Mouse (Mus musculus) midbrain, embryonic 12.5 days (tissue): ENCODE measurements around the gene Cdc42ep3. TPM values are rescaled to one million over a fixed set of nuclear protein-coding genes. Genes with fewer than 3 reads are reported as not detected.

Experiments
- ATAC-seq: fragments of 200-750 bp; cut with Nextera tagmentation; 2 replicates; pipeline ENCODE4 v1.8.0; 2017; ENCODE audit warnings: low read depth, moderate TSS enrichment, moderate library complexity; ENCODE audit not compliant: low FRiP score
- H3K27ac ChIP-seq: fragments of 300-500 bp; sonication (generic); replicated peaks from 2 replicates; pipeline ENCODE4 v1.5.1; 2016; ENCODE audit warnings: mild to moderate bottlenecking
- H3K27me3 ChIP-seq: fragments of 300-500 bp; sonication (generic); 2 replicates; pipeline ENCODE4 v1.6.1; 2016; ENCODE audit warnings: mild to moderate bottlenecking
- H3K36me3 ChIP-seq: fragments of 300-500 bp; sonication (generic); 2 replicates; pipeline ENCODE4 v1.6.1; 2016
- H3K4me1 ChIP-seq: fragments of 300-500 bp; sonication (generic); 2 replicates; pipeline ENCODE4 v1.6.1; 2016
- H3K4me2 ChIP-seq: fragments of 300-500 bp; sonication (generic); replicated peaks from 2 replicates; pipeline ENCODE4 v1.6.1; 2016; ENCODE audit warnings: mild to moderate bottlenecking, moderate library complexity
- H3K4me3 ChIP-seq: fragments of 300-500 bp; sonication (generic); 2 replicates; pipeline ENCODE4 v1.5.1; 2016; ENCODE audit warnings: mild to moderate bottlenecking
- H3K9ac ChIP-seq: fragments of 300-500 bp; sonication (generic); replicated peaks from 2 replicates; pipeline ENCODE4 v1.6.1; 2016; ENCODE audit warnings: mild to moderate bottlenecking, moderate library complexity
- H3K9me3 ChIP-seq: fragments of 300-500 bp; sonication (generic); 2 replicates; pipeline ENCODE4 v1.6.1; 2016; ENCODE audit warnings: mild to moderate bottlenecking
- WGBS: fragments of 180-500 bp; shearing (Covaris S2); methylation state at CpG from one replicate; pipeline ENCODE4 v1.1.7; 2016; 5-methylcytosine and 5-hydroxymethylcytosine counted together
- polyA plus RNA-seq: library from polyadenylated mRNA; unstranded; fragments of >200 nt; fragmentation: Nextera tagmentation; extraction: Ambion mirVana; gene quantifications from 2 replicates; pipeline ENCODE4 v1.2.1, GENCODE M21; 2016

The Cdc42ep3 gene
- polyA plus RNA-seq, 1 experiment from 2014 or later: 33.5 TPM

GRCm38 (mm10) chr17:79342639-79343333, 12.1 kb downstream of the Cdc42ep3 start:
- H3K27ac ChIP-seq: no peak overlapping the region
- no peak overlapping the region for H3K4me3 ChIP-seq
- no peaks in the 10 kb centered on the region for H3K9me3 ChIP-seq
- H3K9ac ChIP-seq: no peak overlapping the region
- no peak for ATAC-seq
- H3K36me3 ChIP-seq: no peaks in the 10 kb centered on the region
- H3K4me1 ChIP-seq: peaks cover 3% of the 10 kb centered on the region; the same call in 1 of the 2 replicates
- H3K4me2 ChIP-seq: no peak overlapping the region
- 44% methylated on average over 3 of the region's 3 CpGs for WGBS
- no peaks in the 10 kb centered on the region; the same call in 1 of the 2 replicates for H3K27me3 ChIP-seq

DNA sequence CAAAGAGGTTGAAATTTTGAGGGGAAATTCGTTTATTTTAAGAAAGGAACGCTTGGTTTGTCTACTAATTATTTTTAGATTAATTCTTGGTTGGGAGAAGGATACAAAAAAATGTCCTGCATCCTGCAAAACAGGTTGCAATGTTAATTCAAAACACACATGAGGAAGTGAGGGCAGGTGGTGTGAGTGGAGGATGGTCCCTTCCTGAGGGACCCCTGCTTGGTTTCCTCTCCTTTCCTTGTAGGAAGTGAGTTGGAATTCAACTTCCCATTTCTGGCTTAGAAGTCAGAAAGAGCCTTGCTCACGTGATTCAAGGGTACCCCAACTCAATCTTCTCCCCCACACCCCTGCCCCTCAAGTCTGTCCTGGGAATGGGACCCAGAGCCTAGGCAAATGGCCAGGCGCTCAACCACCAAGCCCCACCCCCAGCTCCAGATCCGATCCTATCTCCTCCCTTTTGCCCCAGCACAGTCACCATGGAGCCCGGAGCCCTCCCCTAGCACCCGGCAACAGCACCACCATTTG, 12.9 kb downstream of the Cdc42ep3 start:
- no peak for ATAC-seq
- Histone ChIP-seq H3K4me3 (no peak overlapping the region), H3K4me1 (peaks cover 3% of the 10 kb centered on the region; the same call in 1 of the 2 replicates), H3K27ac (no peak overlapping the region), H3K4me2 (no peak overlapping the region), H3K36me3 (no peaks in the 10 kb centered on the region), H3K9me3 (no peaks in the 10 kb centered on the region), H3K9ac (no peak overlapping the region), H3K27me3 (no peaks in the 10 kb centered on the region; the same call in 1 of the 2 replicates)
- 75% methylated on average over 7 of the region's 7 CpGs for WGBS

DNA sequence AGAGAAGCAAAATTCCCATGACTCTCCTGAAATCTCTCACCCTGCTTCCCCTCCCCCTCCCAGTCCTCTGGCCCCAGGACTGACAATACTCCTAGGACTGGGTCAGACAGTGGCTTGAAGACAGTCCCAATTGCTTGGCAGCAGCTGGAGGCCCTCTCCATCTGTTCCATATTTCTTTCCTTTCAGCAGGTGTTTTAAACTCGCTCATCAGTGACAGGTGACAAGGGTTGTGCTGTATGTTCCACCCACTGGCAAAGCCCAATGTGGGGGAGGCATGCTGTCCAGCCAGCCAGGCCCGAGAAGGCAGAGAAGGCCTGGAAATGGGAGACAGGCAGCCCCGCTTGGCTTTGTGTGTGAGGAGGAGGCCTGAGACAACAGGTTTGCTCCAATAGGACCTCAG, 17.4 kb downstream of the Cdc42ep3 start:
- no peaks in the 10 kb centered on the region for H3K9me3 ChIP-seq

DNA sequence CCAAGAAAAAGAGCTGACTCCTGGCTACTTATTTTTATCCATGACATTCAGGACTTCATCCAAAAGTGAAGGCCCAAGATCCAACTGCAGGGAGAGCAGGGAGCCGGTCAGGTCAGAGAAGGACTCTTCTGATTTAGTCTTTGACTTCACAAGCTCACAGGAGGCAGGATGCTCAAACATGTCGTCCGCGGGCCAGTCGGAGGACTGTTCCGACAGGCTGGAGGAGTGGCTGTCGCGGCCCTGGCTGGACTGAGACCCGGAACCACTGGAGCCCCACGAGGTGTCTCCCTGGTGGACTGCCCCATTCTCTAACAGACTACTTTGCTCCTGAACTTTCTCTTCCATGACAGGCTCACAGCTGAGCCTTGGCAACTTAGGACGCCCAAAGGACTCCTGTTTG, 20.2 kb downstream of the Cdc42ep3 start:
- H3K27ac ChIP-seq: no peak overlapping the region
- ATAC-seq: no peak
- H3K36me3 ChIP-seq: 0 out of 2 replicates have a peak, but pooled peaks cover 5% of the 10 kb centered on the region
- 92% methylated on average over 11 of the region's 11 CpGs for WGBS
- no peaks in the 10 kb centered on the region for H3K4me1 ChIP-seq
- H3K4me2 ChIP-seq: no peak overlapping the region
- H3K9me3 ChIP-seq: no peaks in the 10 kb centered on the region
- H3K4me3 ChIP-seq: no peak overlapping the region
- H3K27me3 ChIP-seq: no peaks in the 10 kb centered on the region
- H3K9ac ChIP-seq: no peak overlapping the region

More for the DNA sequence above, 17.4 kb downstream of the Cdc42ep3 start:
- H3K9ac ChIP-seq: no peak overlapping the region
- 0 out of 2 replicates have a peak, but pooled peaks cover under 1% of the 10 kb centered on the region for H3K4me1 ChIP-seq
- no peak overlapping the region for H3K4me2 ChIP-seq
- H3K36me3 ChIP-seq: 0 out of 2 replicates have a peak, but pooled peaks cover 5% of the 10 kb centered on the region
- H3K27me3 ChIP-seq: no peaks in the 10 kb centered on the region; the same call in 1 of the 2 replicates
- 78% methylated on average over 3 of the region's 3 CpGs for WGBS
- no peak overlapping the region for H3K4me3 ChIP-seq
- H3K27ac ChIP-seq: no peak overlapping the region
- ATAC-seq: no peak

- H3K9me3 ChIP-seq: no peaks in the 10 kb centered on the region
- no peak overlapping the region for H3K9ac ChIP-seq
- 0 out of 2 replicates have a peak, but pooled peaks cover 5% of the 10 kb centered on the region for H3K36me3 ChIP-seq
- H3K4me2 ChIP-seq: no peak overlapping the region
- no peak for ATAC-seq
- 92% methylated on average over 9 of the region's 9 CpGs for WGBS
- H3K4me1 ChIP-seq: no peaks in the 10 kb centered on the region
- no peak overlapping the region for H3K4me3 ChIP-seq
- H3K27me3 ChIP-seq: no peaks in the 10 kb centered on the region
- no peak overlapping the region for H3K27ac ChIP-seq
Measured at GRCm38 (mm10) chr17:79333650-79334049, 21.2 kb downstream of the Cdc42ep3 start.

DNA sequence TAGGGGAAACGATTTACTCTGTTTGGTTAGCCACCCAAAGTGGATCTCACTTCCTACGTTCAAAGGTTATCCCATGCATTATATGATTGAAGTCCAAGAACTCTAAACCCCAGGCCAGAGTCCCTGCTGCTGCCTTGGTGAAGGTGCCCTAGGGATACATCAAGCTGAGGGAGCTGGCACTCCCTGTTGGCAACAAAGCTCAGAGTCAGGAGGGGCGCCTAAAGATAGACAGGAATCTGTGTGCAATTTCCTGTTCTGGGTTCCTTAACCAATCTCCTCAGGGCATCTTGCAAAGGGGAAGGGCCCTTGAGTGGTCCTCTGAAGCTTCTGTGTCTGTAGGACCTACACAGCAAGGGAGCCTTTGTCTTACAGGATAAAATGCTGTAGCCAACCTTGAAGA, 22.0 kb downstream of the Cdc42ep3 start:
- H3K9me3 ChIP-seq: no peaks in the 10 kb centered on the region
- 85% methylated on average over 3 of the region's 3 CpGs for WGBS

DNA sequence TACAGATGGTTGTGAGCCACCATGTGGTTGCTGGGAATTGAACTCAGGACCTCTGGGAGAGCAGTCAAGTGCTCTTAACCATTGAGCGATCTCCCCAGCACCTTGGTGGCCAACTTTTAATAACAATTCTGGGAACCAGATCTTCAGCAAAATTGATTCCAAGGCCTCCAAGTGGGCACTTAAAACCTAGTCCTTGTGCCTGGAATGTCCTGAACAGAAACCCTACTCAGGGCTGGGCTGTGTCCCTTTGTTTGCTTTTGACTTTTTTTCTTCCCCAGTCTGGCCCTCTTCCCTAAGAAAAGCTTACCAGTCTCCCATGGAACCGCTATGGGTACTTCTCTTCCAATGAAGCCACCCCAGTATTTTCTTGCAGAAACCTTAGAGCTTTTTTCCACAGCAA, 24.5 kb downstream of the Cdc42ep3 start:
- Histone ChIP-seq H3K9ac (no peak overlapping the region), H3K4me1 (no peaks in the 10 kb centered on the region), H3K27ac (no peak overlapping the region), H3K4me2 (no peak overlapping the region), H3K4me3 (no peak overlapping the region), H3K36me3 (0 out of 2 replicates have a peak, but pooled peaks cover 5% of the 10 kb centered on the region), H3K27me3 (no peaks in the 10 kb centered on the region), H3K9me3 (no peaks in the 10 kb centered on the region)
- no peak for ATAC-seq
- WGBS: 96% methylated on average over 2 of the region's 2 CpGs

More for the DNA sequence above, 22.0 kb downstream of the Cdc42ep3 start:
- no peak overlapping the region for H3K9ac ChIP-seq
- no peaks in the 10 kb centered on the region for H3K4me1 ChIP-seq
- no peak overlapping the region for H3K27ac ChIP-seq
- H3K27me3 ChIP-seq: no peaks in the 10 kb centered on the region
- H3K36me3 ChIP-seq: 0 out of 2 replicates have a peak, but pooled peaks cover 5% of the 10 kb centered on the region
- no peak overlapping the region for H3K4me3 ChIP-seq
- H3K4me2 ChIP-seq: no peak overlapping the region
- ATAC-seq: no peak

- 79% methylated on average over 4 of the region's 4 CpGs for WGBS
- Histone ChIP-seq H3K27me3 (no peaks in the 10 kb centered on the region), H3K4me1 (no peaks in the 10 kb centered on the region), H3K4me2 (no peak overlapping the region), H3K36me3 (no peaks in the 10 kb centered on the region), H3K4me3 (no peak overlapping the region), H3K9ac (no peak overlapping the region), H3K9me3 (no peaks in the 10 kb centered on the region), H3K27ac (no peak overlapping the region)
- no peak for ATAC-seq
Measured at GRCm38 (mm10) chr17:79326868-79327376, 28.0 kb downstream of the Cdc42ep3 start.

- 75% methylated on average over 12 of the region's 12 CpGs for WGBS
Measured at GRCm38 (mm10) chr17:79317085-79317751, 37.7 kb downstream of the Cdc42ep3 start.

DNA sequence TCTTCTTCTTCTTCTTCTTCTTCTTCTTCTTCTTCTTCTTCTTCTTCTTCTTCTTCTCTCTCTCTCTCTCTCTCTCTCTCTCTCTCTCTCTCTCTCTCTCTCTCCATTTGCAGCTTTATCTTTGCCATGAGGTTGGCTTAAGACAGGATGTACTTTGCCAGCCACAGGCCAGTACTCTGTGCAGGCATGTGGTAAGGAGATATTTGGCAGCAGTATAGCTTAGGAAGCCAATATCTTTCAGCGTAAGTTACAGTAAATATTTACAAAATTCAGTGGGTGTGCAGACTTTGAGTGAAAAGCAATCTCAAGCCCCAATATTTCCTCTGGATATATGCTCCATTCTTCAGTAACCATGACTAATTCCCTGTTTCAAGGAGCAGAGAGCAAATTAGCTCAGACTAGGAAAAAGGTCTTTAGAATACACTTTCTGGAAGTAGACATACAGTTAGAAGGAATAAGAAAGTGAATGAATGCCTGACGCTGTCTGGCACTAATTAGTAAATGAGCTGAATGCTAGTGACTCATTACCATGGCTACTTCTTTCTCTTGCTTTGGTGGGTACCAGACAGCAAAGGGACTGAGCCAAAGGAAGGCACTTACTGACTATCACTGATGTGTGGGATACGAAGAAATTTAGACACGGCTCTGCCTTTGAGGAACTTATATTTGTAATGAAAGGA, 39.3 kb downstream of the Cdc42ep3 start:
- no peaks in the 10 kb centered on the region for H3K36me3 ChIP-seq
- H3K4me3 ChIP-seq: no peak overlapping the region
- no peak for ATAC-seq
- 81% methylated on average over 4 of the region's 4 CpGs for WGBS
- H3K27ac ChIP-seq: no peak overlapping the region
- H3K9me3 ChIP-seq: no peaks in the 10 kb centered on the region
- H3K27me3 ChIP-seq: no peaks in the 10 kb centered on the region
- H3K9ac ChIP-seq: no peak overlapping the region
- H3K4me2 ChIP-seq: no peak overlapping the region
- no peaks in the 10 kb centered on the region for H3K4me1 ChIP-seq

More at GRCm38 (mm10) chr17:79317085-79317751, 37.7 kb downstream of the Cdc42ep3 start:
- ATAC-seq: no peak
- no peak overlapping the region for H3K27ac ChIP-seq
- H3K9me3 ChIP-seq: no peaks in the 10 kb centered on the region
- no peak overlapping the region for H3K4me3 ChIP-seq
- H3K36me3 ChIP-seq: no peaks in the 10 kb centered on the region
- no peak overlapping the region for H3K4me2 ChIP-seq
- no peaks in the 10 kb centered on the region for H3K27me3 ChIP-seq
- H3K4me1 ChIP-seq: no peaks in the 10 kb centered on the region
- no peak overlapping the region for H3K9ac ChIP-seq

DNA sequence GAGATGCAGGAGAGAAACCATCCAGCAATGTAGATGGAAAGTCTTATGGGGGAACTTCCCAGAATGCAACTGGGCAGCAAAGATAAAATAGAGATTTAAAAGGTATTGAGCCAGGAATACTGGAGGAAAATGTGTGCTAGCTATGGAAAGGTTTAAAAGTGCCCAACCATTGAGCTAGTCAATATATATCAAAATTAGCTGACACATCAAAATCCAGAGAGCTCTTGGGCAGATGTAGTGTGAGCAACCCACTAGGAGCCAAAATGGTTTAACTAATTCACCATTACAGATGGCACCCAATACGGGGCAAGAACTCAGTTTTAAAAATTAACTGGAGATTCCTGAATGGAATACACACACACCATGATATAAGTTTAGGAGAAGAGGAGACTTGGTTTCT, 44.4 kb downstream of the Cdc42ep3 start:
- ATAC-seq: no peak
- Histone ChIP-seq H3K4me3 (no peak overlapping the region), H3K27ac (no peak overlapping the region), H3K9ac (no peak overlapping the region), H3K9me3 (no peaks in the 10 kb centered on the region), H3K4me2 (no peak overlapping the region), H3K36me3 (no peaks in the 10 kb centered on the region), H3K27me3 (no peaks in the 10 kb centered on the region), H3K4me1 (no peaks in the 10 kb centered on the region)
- WGBS: 81% methylated on average over 1 of the region's 1 CpGs
